Mouse (Mus musculus) midbrain, embryonic 12.5 days (tissue): ENCODE measurements at regions not wholly inside any gene's neighbourhood (a gene's known extent, or its start where the extent isn't known, plus 50 kb on each side); places are given as distances from the start of the nearest gene placed in this dataset.

Experiments
- ATAC-seq: fragments of 200-750 bp; cut with Nextera tagmentation; 2 replicates; pipeline ENCODE4 v1.8.0; 2017; ENCODE audit warnings: low read depth, moderate TSS enrichment, moderate library complexity; ENCODE audit not compliant: low FRiP score
- H3K27ac ChIP-seq: fragments of 300-500 bp; sonication (generic); replicated peaks from 2 replicates; pipeline ENCODE4 v1.5.1; 2016; ENCODE audit warnings: mild to moderate bottlenecking
- H3K27me3 ChIP-seq: fragments of 300-500 bp; sonication (generic); 2 replicates; pipeline ENCODE4 v1.6.1; 2016; ENCODE audit warnings: mild to moderate bottlenecking
- H3K36me3 ChIP-seq: fragments of 300-500 bp; sonication (generic); 2 replicates; pipeline ENCODE4 v1.6.1; 2016
- H3K4me1 ChIP-seq: fragments of 300-500 bp; sonication (generic); 2 replicates; pipeline ENCODE4 v1.6.1; 2016
- H3K4me2 ChIP-seq: fragments of 300-500 bp; sonication (generic); replicated peaks from 2 replicates; pipeline ENCODE4 v1.6.1; 2016; ENCODE audit warnings: mild to moderate bottlenecking, moderate library complexity
- H3K4me3 ChIP-seq: fragments of 300-500 bp; sonication (generic); 2 replicates; pipeline ENCODE4 v1.5.1; 2016; ENCODE audit warnings: mild to moderate bottlenecking
- H3K9ac ChIP-seq: fragments of 300-500 bp; sonication (generic); replicated peaks from 2 replicates; pipeline ENCODE4 v1.6.1; 2016; ENCODE audit warnings: mild to moderate bottlenecking, moderate library complexity
- H3K9me3 ChIP-seq: fragments of 300-500 bp; sonication (generic); 2 replicates; pipeline ENCODE4 v1.6.1; 2016; ENCODE audit warnings: mild to moderate bottlenecking
- WGBS: fragments of 180-500 bp; shearing (Covaris S2); methylation state at CpG from one replicate; pipeline ENCODE4 v1.1.7; 2016; 5-methylcytosine and 5-hydroxymethylcytosine counted together

- H3K4me1 ChIP-seq: peaks cover 16% of the 10 kb centered on the region; the same call in 1 of the 2 replicates
- no peak overlapping the region for H3K4me3 ChIP-seq
- no peak for ATAC-seq
- 70% methylated on average over 4 of the region's 4 CpGs for WGBS
- no peaks in the 10 kb centered on the region for H3K36me3 ChIP-seq
- no peak overlapping the region for H3K9ac ChIP-seq
- H3K4me2 ChIP-seq: no peak overlapping the region
- H3K27ac ChIP-seq: no peak overlapping the region
- H3K9me3 ChIP-seq: no peaks in the 10 kb centered on the region
- no peaks in the 10 kb centered on the region for H3K27me3 ChIP-seq
Observed at GRCm38 (mm10) chr2:79061645-79062044, 193.6 kb upstream of the Itga4 start.

- H3K9ac ChIP-seq: no peak overlapping the region
- H3K4me1 ChIP-seq: peaks cover 16% of the 10 kb centered on the region; the same call in 1 of the 2 replicates
- no peaks in the 10 kb centered on the region for H3K27me3 ChIP-seq
- H3K36me3 ChIP-seq: no peaks in the 10 kb centered on the region
- no peak for ATAC-seq
- H3K9me3 ChIP-seq: no peaks in the 10 kb centered on the region
- no peak overlapping the region for H3K27ac ChIP-seq
- H3K4me3 ChIP-seq: no peak overlapping the region
- WGBS: 79% methylated on average over 6 of the region's 6 CpGs
- H3K4me2 ChIP-seq: no peak overlapping the region
Observed at GRCm38 (mm10) chr2:79062196-79062636, 193.0 kb upstream of the Itga4 start.

GRCm38 (mm10) chr2:79063641-79064040, 191.6 kb upstream of the Itga4 start:
- Histone ChIP-seq H3K4me1 (peaks cover 16% of the 10 kb centered on the region; the same call in 1 of the 2 replicates), H3K4me2 (no peak overlapping the region), H3K9ac (no peak overlapping the region), H3K9me3 (no peaks in the 10 kb centered on the region), H3K4me3 (no peak overlapping the region), H3K36me3 (no peaks in the 10 kb centered on the region), H3K27ac (no peak overlapping the region), H3K27me3 (no peaks in the 10 kb centered on the region)
- 93% methylated on average over 2 of the region's 2 CpGs for WGBS
- ATAC-seq: no peak

- Histone ChIP-seq H3K27me3 (no peaks in the 10 kb centered on the region), H3K9me3 (no peaks in the 10 kb centered on the region), H3K4me1 (peaks cover 5% of the 10 kb centered on the region; the same call in 1 of the 2 replicates), H3K9ac (no peak overlapping the region), H3K4me3 (no peak overlapping the region), H3K4me2 (no peak overlapping the region), H3K27ac (no peak overlapping the region), H3K36me3 (no peaks in the 10 kb centered on the region)
- WGBS: 86% methylated on average over 1 of the region's 1 CpGs
- ATAC-seq: no peak
Observed at GRCm38 (mm10) chr2:79065321-79065720, 189.9 kb upstream of the Itga4 start.

- Histone ChIP-seq H3K27ac (no peak overlapping the region), H3K9me3 (no peaks in the 10 kb centered on the region), H3K4me2 (no peak overlapping the region), H3K27me3 (no peaks in the 10 kb centered on the region), H3K9ac (no peak overlapping the region), H3K4me3 (no peak overlapping the region), H3K4me1 (no peaks in the 10 kb centered on the region), H3K36me3 (no peaks in the 10 kb centered on the region)
- WGBS: 78% methylated on average over 2 of the region's 2 CpGs
- no peak for ATAC-seq
Observed at GRCm38 (mm10) chr2:79076115-79076514, 179.1 kb upstream of the Itga4 start.

GRCm38 (mm10) chr2:79078836-79079394, 176.3 kb upstream of the Itga4 start:
- Histone ChIP-seq H3K4me1 (no peaks in the 10 kb centered on the region), H3K27me3 (no peaks in the 10 kb centered on the region), H3K36me3 (no peaks in the 10 kb centered on the region), H3K4me3 (no peak overlapping the region), H3K4me2 (no peak overlapping the region), H3K9me3 (no peaks in the 10 kb centered on the region), H3K9ac (no peak overlapping the region), H3K27ac (no peak overlapping the region)
- ATAC-seq: no peak
- whole genome bisulfite sequencing: 71% methylated on average over 5 of the region's 5 CpGs

GRCm38 (mm10) chr2:79081769-79082168, 173.5 kb upstream of the Itga4 start:
- Histone ChIP-seq H3K4me2 (no peak overlapping the region), H3K9me3 (no peaks in the 10 kb centered on the region), H3K36me3 (no peaks in the 10 kb centered on the region), H3K4me1 (no peaks in the 10 kb centered on the region), H3K4me3 (no peak overlapping the region), H3K27ac (no peak overlapping the region), H3K9ac (no peak overlapping the region), H3K27me3 (no peaks in the 10 kb centered on the region)
- no peak for ATAC-seq
- 91% methylated on average over 2 of the region's 2 CpGs for WGBS

GRCm38 (mm10) chr2:79086280-79086679, 168.9 kb upstream of the Itga4 start:
- ATAC-seq: no peak
- no peak overlapping the region for H3K4me2 ChIP-seq

GRCm38 (mm10) chr2:79086857-79087578, 168.2 kb upstream of the Itga4 start:
- H3K9me3 ChIP-seq: no peaks in the 10 kb centered on the region
- no peak overlapping the region for H3K9ac ChIP-seq
- H3K27ac ChIP-seq: no peak overlapping the region
- no peak for ATAC-seq
- no peak overlapping the region for H3K4me3 ChIP-seq
- no peak overlapping the region for H3K4me2 ChIP-seq
- H3K36me3 ChIP-seq: no peaks in the 10 kb centered on the region
- WGBS: 82% methylated on average over 9 of the region's 9 CpGs
- no peaks in the 10 kb centered on the region for H3K27me3 ChIP-seq
- no peaks in the 10 kb centered on the region for H3K4me1 ChIP-seq

More at GRCm38 (mm10) chr2:79086280-79086679, 168.9 kb upstream of the Itga4 start:
- no peak overlapping the region for H3K27ac ChIP-seq
- 96% methylated on average over 4 of the region's 4 CpGs for WGBS
- no peak overlapping the region for H3K9ac ChIP-seq
- no peaks in the 10 kb centered on the region for H3K36me3 ChIP-seq
- H3K4me3 ChIP-seq: no peak overlapping the region
- no peaks in the 10 kb centered on the region for H3K4me1 ChIP-seq
- no peaks in the 10 kb centered on the region for H3K27me3 ChIP-seq
- H3K9me3 ChIP-seq: no peaks in the 10 kb centered on the region

GRCm38 (mm10) chr2:79087600-79088205, 167.5 kb upstream of the Itga4 start:
- ATAC-seq: no peak
- Histone ChIP-seq H3K27me3 (no peaks in the 10 kb centered on the region), H3K27ac (no peak overlapping the region), H3K9ac (no peak overlapping the region), H3K36me3 (no peaks in the 10 kb centered on the region), H3K4me2 (no peak overlapping the region), H3K4me1 (no peaks in the 10 kb centered on the region), H3K9me3 (no peaks in the 10 kb centered on the region), H3K4me3 (no peak overlapping the region)
- 76% methylated on average over 9 of the region's 9 CpGs for WGBS

GRCm38 (mm10) chr2:79090273-79090672, 165.0 kb upstream of the Itga4 start:
- Histone ChIP-seq H3K36me3 (no peaks in the 10 kb centered on the region), H3K9me3 (no peaks in the 10 kb centered on the region), H3K27ac (no peak overlapping the region), H3K4me1 (no peaks in the 10 kb centered on the region), H3K4me2 (no peak overlapping the region), H3K4me3 (no peak overlapping the region), H3K27me3 (no peaks in the 10 kb centered on the region), H3K9ac (no peak overlapping the region)
- 97% methylated on average over 2 of the region's 2 CpGs for WGBS
- no peak for ATAC-seq

GRCm38 (mm10) chr2:79094298-79094697, 160.9 kb upstream of the Itga4 start:
- no peak overlapping the region for H3K27ac ChIP-seq

More at GRCm38 (mm10) chr2:79094298-79094697, 160.9 kb upstream of the Itga4 start:
- no peaks in the 10 kb centered on the region for H3K36me3 ChIP-seq
- H3K27me3 ChIP-seq: no peaks in the 10 kb centered on the region
- no peak overlapping the region for H3K4me2 ChIP-seq
- 47% methylated on average over 1 of the region's 1 CpGs for WGBS
- no peaks in the 10 kb centered on the region for H3K4me1 ChIP-seq
- no peak overlapping the region for H3K9ac ChIP-seq
- no peaks in the 10 kb centered on the region for H3K9me3 ChIP-seq
- no peak overlapping the region for H3K4me3 ChIP-seq
- ATAC-seq: no peak
